Mouse (Mus musculus) fat pad, adult 2 months (tissue): ENCODE results near the gene Slc9a3.
A peak's percentile ranks its signal among the peaks of the same experiment; 100 is the strongest.

ENCODE experiments used
- DNase-seq: peaks from one replicate; pipeline ENCODE4 v3.0.0-alpha.2; 2011; ENCODE audit warnings: low read depth, low spot score; ENCODE audit errors: extremely low read depth

The Slc9a3 gene

GRCm38 (mm10) chr13:74144120-74144884 is 23.0 kb downstream of the Slc9a3 start:
- DNase-seq = no peak

- no peak for DNase-seq
Measured at GRCm38 (mm10) chr13:74145983-74146622, 24.8 kb downstream of the Slc9a3 start.

GRCm38 (mm10) chr13:74147327-74147726 is 26.1 kb downstream of the Slc9a3 start:
- no peak for DNase-seq

GRCm38 (mm10) chr13:74166348-74167056 is 45.2 kb downstream of the Slc9a3 start:
- no peak for DNase-seq

GRCm38 (mm10) chr13:74167057-74167413 is 45.8 kb downstream of the Slc9a3 start:
- no peak for DNase-seq

GRCm38 (mm10) chr13:74167492-74167891 is 46.2 kb downstream of the Slc9a3 start:
- DNase-seq = no peak

GRCm38 (mm10) chr13:74169446-74170164 is 48.3 kb downstream of the Slc9a3 start:
- DNase-seq = no peak

- no peak for DNase-seq
Measured at GRCm38 (mm10) chr13:74172036-74172435, 50.8 kb downstream of the Slc9a3 start.

GRCm38 (mm10) chr13:74183011-74183695 is 61.9 kb downstream of the Slc9a3 start:
- DNase-seq = no peak

GRCm38 (mm10) chr13:74192613-74193012 is 71.4 kb downstream of the Slc9a3 start:
- DNase-seq = no peak

- no peak for DNase-seq
Measured at GRCm38 (mm10) chr13:74196451-74196850, 75.2 kb downstream of the Slc9a3 start.

- peak; percentile 18 for DNase-seq
Measured at GRCm38 (mm10) chr13:74208317-74208985, 87.2 kb downstream of the Slc9a3 start, which contains the start of gene Exoc3. Gene Exoc3 (minus strand): TSS chr13:74208732.

GRCm38 (mm10) chr13:74208986-74209345 is 87.7 kb downstream of the Slc9a3 start:
- DNase-seq = no peak

- no peak for DNase-seq
Measured at GRCm38 (mm10) chr13:74218441-74218840, 97.2 kb downstream of the Slc9a3 start.
